ENCODE assay signal across 26 mouse cellular contexts in the genomic region with DNA sequence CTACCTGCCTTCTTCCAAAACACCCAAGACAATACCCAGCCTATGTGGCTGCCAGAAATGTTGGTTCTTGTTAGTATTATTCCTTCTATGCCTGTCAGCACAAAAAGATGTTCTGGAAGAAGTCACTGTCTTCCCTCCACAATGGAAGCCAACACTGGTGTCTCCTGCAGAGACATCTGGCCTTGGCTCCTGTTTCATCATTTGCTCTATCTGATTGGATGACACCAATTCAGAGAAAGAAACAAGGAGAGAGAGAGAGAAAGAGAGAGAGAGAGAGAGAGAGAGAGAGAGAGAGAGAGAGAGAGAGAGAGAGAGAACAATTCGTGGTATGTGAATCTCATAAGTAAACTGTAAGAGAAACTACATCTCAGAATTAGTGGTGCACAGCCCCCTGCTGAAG.
DNase-seq lines count a peak whose midpoint lies in the region; ATAC-seq lines count a peak whose summit lies in the region.
"Had no signal": no experiment of that assay in that cellular context is flagged by ENCODE, and none has a peak within 500 bp of the region (broad histone marks: within the 10 kb centered on the region; RNA-seq: fewer than 3 reads in every experiment).

No protein-coding gene starts in this region.

- peak; percentile 37 to 57 for DNase-seq in cerebellum, postnatal 10 days
- no peak for DNase-seq in cerebellum, adult 18-20 months
- peak; percentile 17 for DNase-seq in heart, adult 11 months
- DNase-seq in heart, adult 9 months (ENCODE audit: low spot score in 2 of 2), result no peak
- no peak for DNase-seq in liver
- no peak for DNase-seq in urinary bladder, adult 2 months (ENCODE audit: low spot score)
- DNase-seq: adrenal gland, adult 2 months; adrenal gland, postnatal 14 days; cerebellum, adult 11 months; cerebellum, adult 8-10 months; forebrain, postnatal 0 days; gastrocnemius, adult 2 months; gastrocnemius, postnatal 14 days; heart, adult 18-20 months; heart, postnatal 14 days; heart, postnatal 4 days had no signal

- no peaks in the 10 kb centered on the region for H3K36me3 ChIP-seq in liver, embryonic 15.5 days (replicated peaks)
- no peaks in the 10 kb centered on the region for H3K36me3 ChIP-seq in liver, embryonic 16.5 days (ENCODE audit: control insufficient read depth, insufficient read depth)
- H3K36me3 ChIP-seq: embryonic facial prominence, embryonic 12.5 days; heart, embryonic 10.5 days; heart, embryonic 13.5 days had no signal

- H3K4me2 ChIP-seq in liver, embryonic 15.5 days, result no peak overlapping the region
- no peak overlapping the region for H3K4me2 ChIP-seq in liver, embryonic 16.5 days (ENCODE audit: low read depth, low read length)
- H3K4me2 ChIP-seq: embryonic facial prominence, embryonic 12.5 days; forebrain, embryonic 13.5 days; heart, embryonic 13.5 days; hindbrain, embryonic 14.5 days had no signal

- no peaks in the 10 kb centered on the region for H3K27me3 ChIP-seq in liver, embryonic 15.5 days
- H3K27me3 ChIP-seq in liver, embryonic 16.5 days (ENCODE audit: control insufficient read depth, insufficient read depth, low read depth, low read length), result no peaks in the 10 kb centered on the region
- H3K27me3 ChIP-seq: embryonic facial prominence, embryonic 12.5 days; forebrain, embryonic 13.5 days; heart, embryonic 13.5 days had no signal

- H3K9me3 ChIP-seq in liver, embryonic 15.5 days (replicated peaks), result no peaks in the 10 kb centered on the region
- H3K9me3 ChIP-seq in liver, embryonic 16.5 days (replicated peaks; ENCODE audit: control insufficient read depth, low read length), result no peaks in the 10 kb centered on the region
- H3K9me3 ChIP-seq: embryonic facial prominence, embryonic 12.5 days; forebrain, embryonic 13.5 days; heart, embryonic 10.5 days had no signal

- peak overlapping the region; percentile 35; the same call in 1 of the 2 replicates for H3K27ac ChIP-seq in liver, embryonic 15.5 days (replicated peaks)
- 0 out of 2 replicates have a peak overlapping the region, but pooled peaks have one; percentile 2 for H3K27ac ChIP-seq in liver, embryonic 16.5 days (ENCODE audit: low read length)
- H3K27ac ChIP-seq: embryonic facial prominence, embryonic 12.5 days; forebrain, embryonic 13.5 days; gastrocnemius, adult 2 months; heart, embryonic 10.5 days; heart, embryonic 13.5 days; hindbrain, embryonic 14.5 days; hindbrain, postnatal 0 days had no signal

- H3K4me1 ChIP-seq in liver, embryonic 15.5 days (replicated peaks), result peaks cover 79% of the 10 kb centered on the region
- peaks cover 49% of the 10 kb centered on the region for H3K4me1 ChIP-seq in liver, embryonic 16.5 days (ENCODE audit: control insufficient read depth, low read depth, low read length)

- WGBS in liver, embryonic 15.5 days (ENCODE audit: insufficient replicate concordance), result 42% methylated on average over 1 of the region's 1 CpGs
- WGBS in liver, embryonic 16.5 days (ENCODE audit: insufficient replicate concordance), result 57% methylated on average over 1 of the region's 1 CpGs

- no peak for ATAC-seq in liver, embryonic 15.5 days (ENCODE audit: insufficient read depth)
- ATAC-seq in liver, embryonic 16.5 days (ENCODE audit: low read depth), result no peak
- ATAC-seq: forebrain, embryonic 13.5 days; forebrain, postnatal 0 days; hindbrain, postnatal 0 days; inflammation-experienced regulatory T-cells, adult 6 months had no signal

- no peak overlapping the region for H3K9ac ChIP-seq in liver, embryonic 15.5 days
- no peak overlapping the region for H3K9ac ChIP-seq in liver, embryonic 16.5 days (ENCODE audit: low read depth, low read length)
- H3K9ac ChIP-seq: embryonic facial prominence, embryonic 12.5 days; forebrain, embryonic 13.5 days; forebrain, postnatal 0 days; heart, embryonic 13.5 days; hindbrain, embryonic 14.5 days had no signal

- no peak overlapping the region for H3K4me3 ChIP-seq in liver, embryonic 15.5 days (replicated peaks)
- no peak overlapping the region for H3K4me3 ChIP-seq in liver, embryonic 16.5 days (ENCODE audit: low read depth, low read length)
- H3K4me3 ChIP-seq: embryonic facial prominence, embryonic 12.5 days; erythroblast, embryonic 14.5 days; forebrain, embryonic 13.5 days; gastrocnemius, adult 2 months; heart, embryonic 10.5 days; heart, embryonic 13.5 days had no signal

Comparison
In these comparisons a context has a peak if more than half of its experiments do, and no peak if none do; other contexts are left out.
1. DNase-seq: peak in cerebellum, postnatal 10 days (2 of 2) and heart, adult 11 months (single experiment); none in cerebellum, adult 18-20 months (0 of 2), heart, adult 9 months (0 of 2), liver (single experiment) and urinary bladder, adult 2 months (single experiment).